Mouse (Mus musculus) ES-E14 (cell line): Measurements from ENCODE around the gene 1700008O03Rik. TPM values are rescaled to one million over a fixed set of nuclear protein-coding genes. Genes with fewer than 3 reads are reported as not detected.
A peak's percentile ranks its signal among the peaks of the same experiment; 100 is the strongest.

Source experiments
- DNase-seq: peaks from one replicate; pipeline ENCODE4 v3.0.0-alpha.2; 2013; ENCODE audit warnings: low read depth, low spot score
- H3K27ac ChIP-seq: 2 replicates; pipeline ENCODE4 v1.5.1; 2012; ENCODE audit warnings: low read depth, mild to moderate bottlenecking, low read length, moderate library complexity, mixed read lengths; ENCODE audit not compliant: poor library complexity, insufficient read depth, severe bottlenecking
- H3K36me3 ChIP-seq: 2 replicates; pipeline ENCODE4 v1.6.1; 2012; ENCODE audit warnings: mild to moderate bottlenecking, low read length, moderate library complexity, mixed read lengths; ENCODE audit not compliant: control insufficient read depth, poor library complexity, insufficient read depth, severe bottlenecking
- H3K4me1 ChIP-seq, 2 experiments: fragments of 150-350 bp in 1 of 2; sonication (generic) in 1 of 2; 2 replicates each; pipeline ENCODE4 v1.6.1; 2012; ENCODE audit warnings: low read length in 2 of 2, mild to moderate bottlenecking in 1 of 2, mixed read lengths in 1 of 2; ENCODE audit not compliant: control insufficient read depth in 2 of 2, insufficient read depth in 2 of 2, poor library complexity in 1 of 2
- H3K4me3 ChIP-seq, 2 experiments: fragments of 150-350 bp in 1 of 2; sonication (generic) in 1 of 2; 2 replicates each; pipeline ENCODE4 v1.5.1; 2012; ENCODE audit warnings: low read length in 2 of 2, low read depth in 1 of 2, mild to moderate bottlenecking in 1 of 2, mixed read lengths in 1 of 2; ENCODE audit not compliant: insufficient read depth in 1 of 2, poor library complexity in 1 of 2, severe bottlenecking in 1 of 2
- H3K9ac ChIP-seq: 2 replicates; pipeline ENCODE4 v1.6.1; 2012; ENCODE audit warnings: low read depth, mild to moderate bottlenecking, low read length, mixed read lengths; ENCODE audit not compliant: poor library complexity, insufficient read depth, severe bottlenecking
- H3K9me3 ChIP-seq: fragments of 150-350 bp; sonication (generic); 2 replicates; pipeline ENCODE4 v1.6.1; 2012; ENCODE audit warnings: low read depth, mild to moderate bottlenecking, low read length; ENCODE audit not compliant: control insufficient read depth, insufficient read depth
- CHD2 ChIP-seq: IDR thresholded peaks from 2 replicates; pipeline ENCODE4 v1.6.1; 2014; ENCODE audit warnings: mild to moderate bottlenecking, low read depth, low read length, inconsistent platforms
- HCFC1 ChIP-seq: IDR thresholded peaks from 2 replicates; pipeline ENCODE4 v1.6.1; 2012; ENCODE audit warnings: low read length, inconsistent platforms, borderline replicate concordance; ENCODE audit not compliant: insufficient read depth
- MAFK ChIP-seq: IDR thresholded peaks from 2 replicates; pipeline ENCODE4 v1.6.1; 2014; ENCODE audit warnings: mild to moderate bottlenecking, low read depth, low read length, inconsistent platforms; ENCODE audit not compliant: insufficient read depth
- ZC3H11A ChIP-seq: IDR thresholded peaks from 2 replicates; pipeline ENCODE4 v1.6.1; 2012; ENCODE audit warnings: low read depth, mild to moderate bottlenecking, inconsistent platforms, low read length, borderline replicate concordance
- ZNF384 ChIP-seq: IDR thresholded peaks from 2 replicates; pipeline ENCODE4 v1.6.1; 2012; ENCODE audit warnings: low read depth, low read length, inconsistent platforms
- in situ Hi-C, 2 experiments: fragments of 600-800 bp; cut with MboI; formaldehyde crosslinking; loops; one replicate each; pipeline ENCODE4 v1.15.1; 2025; ENCODE audit warnings: low sequenced_read_pairs in 2 of 2, inconsistent platforms in 1 of 2; ENCODE audit not compliant: unreplicated experiment in 2 of 2
- total RNA-seq: library from RNA; depleted of rRNA; stranded (reverse); fragments of 300-350 nt; gene quantifications from 2 replicates; pipeline ENCODE4 v1.2.3, GENCODE M21; 2012

The 1700008O03Rik gene
- total RNA-seq, 1 experiment: 4.8 TPM

DNA sequence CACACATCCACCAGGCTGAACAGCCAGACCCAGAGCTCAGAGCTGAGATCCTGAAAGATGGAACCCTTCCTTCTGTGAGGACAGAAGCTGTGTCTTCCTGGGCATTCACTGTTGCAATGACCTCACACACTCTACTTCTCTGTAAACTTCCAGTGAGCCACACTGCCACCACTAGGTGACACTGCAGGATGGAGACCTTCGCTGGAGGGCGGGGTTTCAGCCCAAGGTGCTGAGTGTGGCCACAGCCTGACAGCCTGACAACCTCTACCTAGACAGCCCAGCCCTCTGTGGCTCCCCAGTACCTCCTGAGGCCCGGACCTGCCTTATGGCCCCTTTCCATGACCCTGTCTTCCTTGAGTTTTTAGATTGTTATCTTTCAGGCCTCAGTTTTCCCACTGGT is 12.9 kb upstream of the 1700008O03Rik start:
- H3K9ac ChIP-seq: no peak overlapping the region
- in situ Hi-C loops: no loop called here
- no peaks in the 10 kb centered on the region for H3K36me3 ChIP-seq
- peak; percentile 88 for DNase-seq
- peaks cover 0 to 10% of the 10 kb centered on the region in 2 experiments; a peak in 2 of 4 replicates for H3K4me1 ChIP-seq
- no peak for TF ChIP-seq CHD2
- TF ChIP-seq MAFK: no peak
- TF ChIP-seq HCFC1: no peak
- 0 out of 2 replicates have a peak, but pooled peaks have one; percentile 42 for TF ChIP-seq ZC3H11A
- no peak for TF ChIP-seq ZNF384
- H3K9me3 ChIP-seq: no peaks in the 10 kb centered on the region
- no peak overlapping the region for H3K4me3 ChIP-seq
- H3K27ac ChIP-seq: no peak overlapping the region

DNA sequence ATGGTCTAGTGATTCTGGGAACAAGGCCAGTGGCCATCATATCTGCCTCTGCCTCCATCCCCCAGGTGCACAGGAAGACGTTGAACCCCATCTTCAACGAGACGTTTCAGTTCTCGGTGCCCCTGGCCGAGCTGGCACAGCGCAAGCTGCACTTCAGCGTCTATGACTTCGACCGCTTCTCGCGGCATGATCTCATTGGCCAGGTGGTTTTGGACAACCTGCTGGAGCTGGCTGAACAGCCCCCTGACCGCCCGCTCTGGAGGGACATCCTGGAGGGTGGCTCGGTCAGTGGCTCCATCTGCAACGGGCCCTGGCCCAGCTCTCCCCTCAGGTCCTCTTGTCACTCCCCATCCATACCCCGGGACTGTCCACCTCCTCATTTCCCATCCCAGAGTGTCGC is 7.7 kb upstream of the 1700008O03Rik start:
- H3K9ac ChIP-seq: no peak overlapping the region

DNA sequence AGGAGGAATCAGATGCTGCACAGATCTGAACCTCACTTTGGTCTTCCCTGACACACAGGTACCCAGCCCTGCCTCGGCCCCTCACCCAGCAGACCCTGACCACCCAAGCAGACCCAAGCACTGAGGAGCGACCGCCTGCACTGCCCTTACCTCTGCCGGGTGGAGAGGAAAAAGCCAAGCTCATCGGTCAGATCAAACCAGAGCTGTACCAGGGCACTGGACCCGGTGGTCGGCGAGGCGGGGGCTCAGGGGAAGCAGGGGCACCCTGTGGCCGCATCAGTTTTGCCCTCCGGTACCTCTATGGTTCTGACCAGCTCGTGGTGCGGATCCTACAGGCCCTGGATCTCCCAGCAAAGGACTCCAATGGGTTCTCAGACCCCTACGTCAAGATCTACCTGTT is 6.7 kb upstream of the 1700008O03Rik start:
- no peak for DNase-seq
- Histone ChIP-seq H3K4me3 (no peak overlapping the region), H3K4me1 (peaks cover 0 to 6% of the 10 kb centered on the region in 2 experiments; a peak in 1 of 4 replicates), H3K36me3 (no peaks in the 10 kb centered on the region), H3K27ac (no peak overlapping the region), H3K9me3 (no peaks in the 10 kb centered on the region), H3K9ac (no peak overlapping the region)
- TF ChIP-seq HCFC1: no peak
- TF ChIP-seq ZNF384: no peak
- TF ChIP-seq MAFK: no peak
- TF ChIP-seq CHD2: no peak
- no peak for TF ChIP-seq ZC3H11A
- in situ Hi-C loops: no loop called here

More for the DNA sequence above, 7.7 kb upstream of the 1700008O03Rik start:
- TF ChIP-seq ZNF384 (no peak), CHD2 (no peak), MAFK (no peak), HCFC1 (no peak), ZC3H11A (no peak)
- Histone ChIP-seq H3K4me1 (peaks cover 0 to 6% of the 10 kb centered on the region in 2 experiments; a peak in 1 of 4 replicates), H3K9me3 (no peaks in the 10 kb centered on the region), H3K36me3 (no peaks in the 10 kb centered on the region), H3K4me3 (no peak overlapping the region), H3K27ac (no peak overlapping the region)
- no peak for DNase-seq
- in situ Hi-C loops: no loop called here

DNA sequence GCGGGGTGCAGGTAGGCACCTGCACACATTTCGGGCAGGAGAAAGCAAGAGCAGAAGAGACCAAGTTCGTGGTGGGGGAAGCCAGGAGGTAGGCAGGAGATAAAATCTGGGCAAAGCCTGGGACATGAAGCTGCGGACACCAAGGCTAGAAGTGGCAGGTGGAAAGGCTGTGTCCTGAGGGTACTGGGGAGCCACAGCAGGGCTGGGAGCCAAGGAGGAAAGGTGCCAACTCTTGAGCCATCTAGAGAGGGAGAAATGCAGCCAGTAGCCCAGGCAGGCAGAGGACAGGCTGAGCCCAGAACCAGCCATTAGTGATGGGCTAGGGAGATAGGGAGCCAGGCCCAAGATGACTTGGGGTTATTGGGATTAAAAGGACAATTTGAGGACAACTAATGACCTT is 6.2 kb upstream of the 1700008O03Rik start:
- in situ Hi-C loops: no loop called here

DNA sequence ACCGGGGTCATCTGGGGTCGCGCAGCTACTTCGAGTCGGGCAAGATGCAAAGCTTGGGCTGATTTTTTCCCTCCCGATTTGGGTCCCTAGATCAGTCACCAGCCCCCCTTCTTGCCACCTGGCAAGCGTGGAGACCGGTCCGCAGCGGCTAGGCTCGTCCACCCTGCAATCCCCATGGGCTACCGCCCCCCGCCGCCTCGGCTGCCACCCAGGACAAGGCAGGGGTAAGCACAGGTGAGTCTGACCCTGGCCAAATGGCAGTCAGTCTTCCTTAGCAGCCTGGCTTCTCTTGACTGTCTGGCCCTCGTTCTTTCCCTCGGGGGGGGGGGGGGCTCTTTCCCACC is 932 bp downstream of the 1700008O03Rik start:
- Histone ChIP-seq H3K27ac (no peak overlapping the region), H3K4me1 (peaks cover 0 to 4% of the 10 kb centered on the region in 2 experiments; a peak in 1 of 4 replicates), H3K4me3 (peak overlapping the region; percentile 67 to 75), H3K9me3 (no peaks in the 10 kb centered on the region), H3K36me3 (peaks cover 3% of the 10 kb centered on the region; the same call in 1 of the 2 replicates), H3K9ac (peak overlapping the region; percentile 60; the same call in 1 of the 2 replicates)
- TF ChIP-seq MAFK (no peak), ZNF384 (no peak), ZC3H11A (no peak), HCFC1 (no peak), CHD2 (no peak)
- in situ Hi-C loops: no loop called here
- DNase-seq: no peak

More for the DNA sequence above, 6.2 kb upstream of the 1700008O03Rik start:
- Histone ChIP-seq H3K4me3 (no peak overlapping the region), H3K27ac (no peak overlapping the region), H3K9me3 (no peaks in the 10 kb centered on the region), H3K4me1 (peaks cover 0 to 6% of the 10 kb centered on the region in 2 experiments; a peak in 1 of 4 replicates), H3K9ac (no peak overlapping the region), H3K36me3 (no peaks in the 10 kb centered on the region)
- TF ChIP-seq MAFK (no peak), ZNF384 (no peak), HCFC1 (no peak), CHD2 (no peak), ZC3H11A (no peak)
- DNase-seq: no peak
